Mouse (Mus musculus): ENCODE measurements at regions not wholly inside any gene's neighbourhood (a gene's known extent, or its start where the extent isn't known, plus 50 kb on each side); places are given as distances from the start of the nearest gene placed in this dataset.

DNA sequence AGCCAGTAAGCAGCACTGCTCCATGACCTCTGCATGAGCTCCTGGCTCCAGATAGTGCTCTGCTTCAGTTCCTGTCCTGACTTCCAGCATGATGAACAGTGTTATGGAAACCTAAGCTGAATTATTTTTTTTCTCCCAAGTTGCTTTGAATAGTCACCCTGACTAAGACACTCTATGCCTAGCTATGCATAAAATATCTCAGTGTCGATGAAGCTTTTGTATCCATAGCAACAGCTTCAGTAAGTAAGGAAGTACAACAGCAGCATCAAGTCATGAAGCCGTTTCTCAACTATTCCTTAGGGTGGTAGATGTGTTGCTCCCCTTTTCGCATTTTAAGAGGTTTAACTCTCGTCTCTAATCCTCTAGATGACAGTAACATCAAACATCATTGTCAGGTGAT is 228.4 kb upstream of the Gpc5 start:
- DNase-seq (ENCODE audit: low spot score), result no peak

DNA sequence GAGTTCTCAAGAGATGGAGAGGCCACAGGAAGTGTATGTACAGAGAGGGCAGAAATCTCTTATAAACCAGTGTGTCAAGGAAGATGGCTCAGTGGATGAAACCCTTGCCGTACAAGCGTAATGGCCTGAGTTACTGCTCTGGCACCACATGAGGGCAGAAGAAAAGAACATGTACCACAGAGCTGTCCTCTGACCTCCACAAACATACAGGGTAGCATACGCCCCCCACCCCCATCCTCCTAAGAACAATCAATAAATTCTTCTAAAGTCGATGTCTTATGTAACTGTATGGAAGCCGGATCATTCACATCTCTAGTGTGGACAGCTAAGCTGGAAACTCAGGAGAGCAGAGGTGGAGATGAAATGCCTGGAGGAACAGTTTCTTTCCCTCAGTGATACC is 227.9 kb upstream of the Gpc5 start:
- DNase-seq (ENCODE audit: low spot score), result no peak

DNA sequence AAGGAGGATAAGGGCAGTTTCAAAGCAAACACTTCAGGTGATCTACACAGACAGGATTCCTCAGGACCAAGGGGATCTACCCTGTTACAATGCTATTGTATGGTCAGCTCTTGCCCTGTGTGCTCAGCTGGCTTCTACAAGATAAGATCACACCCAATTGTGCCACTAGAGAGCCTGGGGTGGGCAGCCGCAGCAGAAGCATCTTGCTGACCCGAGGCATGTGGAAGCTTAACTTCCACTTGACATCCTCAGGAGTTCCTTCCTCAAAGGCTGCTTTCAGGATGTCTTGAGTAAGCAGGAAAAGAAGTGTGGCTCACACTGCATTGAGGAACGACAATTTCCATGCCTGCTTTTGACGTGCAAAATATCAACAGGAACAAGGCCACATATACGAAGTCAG is 222.8 kb upstream of the Gpc5 start:
- no peak for DNase-seq (ENCODE audit: low spot score)

DNA sequence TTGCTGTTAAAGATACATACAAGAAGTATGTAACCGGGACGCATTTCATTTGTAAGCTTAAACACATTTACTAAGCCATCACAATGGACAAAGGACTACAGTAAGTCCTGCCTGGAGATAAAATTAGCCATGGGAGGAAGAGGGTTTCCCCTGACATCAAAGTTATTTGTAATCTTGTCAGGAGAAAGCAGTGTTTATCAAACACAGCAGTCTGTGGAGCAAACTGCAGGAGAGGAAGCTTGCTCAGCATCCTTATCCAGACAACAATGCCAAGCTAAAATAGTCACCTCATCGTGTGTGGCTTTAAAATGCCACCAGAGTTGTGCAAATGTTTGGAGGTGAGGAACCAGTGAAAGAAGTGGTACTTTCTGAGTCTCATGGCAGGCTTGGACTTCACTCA is 216.9 kb upstream of the Gpc5 start:
- no peak for DNase-seq (ENCODE audit: low spot score)

DNA sequence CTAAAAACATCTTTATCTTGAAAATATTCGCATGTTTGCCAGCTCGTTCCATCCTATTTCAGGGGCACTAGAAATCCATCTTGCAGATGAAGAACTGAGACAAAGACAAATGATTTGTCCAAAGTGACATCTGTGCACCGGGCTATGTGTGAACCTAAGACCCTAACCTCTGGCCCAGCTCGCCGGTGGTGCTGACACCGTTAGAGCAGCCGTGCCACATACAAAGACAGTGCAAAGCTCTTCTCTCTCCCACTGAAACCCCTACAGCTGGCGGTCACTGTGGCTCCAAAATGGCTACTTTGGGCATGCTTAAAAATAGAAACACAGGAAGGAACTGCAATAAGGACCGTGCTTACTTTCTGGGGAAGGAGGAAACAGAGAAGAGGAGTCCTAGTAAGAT is 215.6 kb upstream of the Gpc5 start:
- no peak for DNase-seq (ENCODE audit: low spot score)

DNA sequence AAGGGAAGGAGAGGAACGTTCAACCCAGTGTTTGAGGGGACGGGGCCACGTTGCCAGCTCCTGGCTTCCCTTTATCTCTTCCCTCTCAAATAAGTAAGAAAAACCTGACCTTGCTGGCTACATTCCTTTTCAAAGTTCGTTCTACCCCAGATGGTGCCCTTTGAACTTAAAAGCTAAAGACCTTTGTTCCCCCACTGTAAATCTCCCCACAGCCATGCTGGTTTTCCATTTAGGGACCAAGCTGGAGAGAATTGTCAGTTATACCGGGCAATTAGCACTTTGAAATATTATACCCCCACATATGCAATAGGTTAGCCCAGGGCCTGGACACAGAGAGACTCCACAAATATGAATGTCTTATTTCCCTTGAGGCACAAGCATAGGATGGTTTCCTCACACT is 214.5 kb upstream of the Gpc5 start:
- no peak for DNase-seq (ENCODE audit: low spot score)

DNA sequence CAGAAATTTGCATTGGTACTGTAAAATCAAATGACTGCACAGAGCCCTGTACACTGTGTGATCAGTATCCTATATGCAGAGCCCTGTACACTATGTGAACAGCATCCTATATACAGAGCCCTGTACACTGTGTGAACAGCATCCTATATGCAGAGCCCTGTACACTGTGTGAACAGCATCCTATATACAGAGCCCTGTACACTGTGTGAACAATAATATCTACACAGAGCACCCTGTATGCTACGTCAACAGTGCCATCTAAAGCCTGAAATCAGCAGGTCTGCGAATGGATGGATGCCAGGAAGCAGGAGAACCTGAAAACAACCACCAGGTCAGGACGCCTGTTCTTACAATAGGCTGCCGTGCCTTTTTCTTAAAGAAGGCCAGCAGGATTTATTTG is 211.7 kb upstream of the Gpc5 start:
- no peak for DNase-seq (ENCODE audit: low spot score)

DNA sequence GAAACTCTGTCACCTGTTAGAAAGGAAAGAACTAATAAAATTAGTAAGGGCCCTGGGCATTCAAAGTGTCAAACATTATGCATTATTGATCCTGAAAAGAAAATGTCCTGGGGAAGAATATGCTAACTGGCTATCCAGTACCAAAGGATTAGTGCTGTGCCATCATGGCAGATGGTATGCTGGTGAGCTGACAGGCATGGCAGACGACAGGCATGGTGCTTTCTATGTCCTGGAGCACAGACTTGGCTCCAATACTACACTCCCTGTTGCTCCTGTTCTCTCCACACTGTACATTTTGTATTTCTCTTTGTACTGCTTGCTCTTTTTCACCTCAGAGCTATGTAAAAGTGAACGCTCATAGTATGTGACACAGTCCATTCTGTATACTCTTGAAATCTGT is 187.9 kb upstream of the Gpc5 start:
- DNase-seq (ENCODE audit: low spot score), result no peak

DNA sequence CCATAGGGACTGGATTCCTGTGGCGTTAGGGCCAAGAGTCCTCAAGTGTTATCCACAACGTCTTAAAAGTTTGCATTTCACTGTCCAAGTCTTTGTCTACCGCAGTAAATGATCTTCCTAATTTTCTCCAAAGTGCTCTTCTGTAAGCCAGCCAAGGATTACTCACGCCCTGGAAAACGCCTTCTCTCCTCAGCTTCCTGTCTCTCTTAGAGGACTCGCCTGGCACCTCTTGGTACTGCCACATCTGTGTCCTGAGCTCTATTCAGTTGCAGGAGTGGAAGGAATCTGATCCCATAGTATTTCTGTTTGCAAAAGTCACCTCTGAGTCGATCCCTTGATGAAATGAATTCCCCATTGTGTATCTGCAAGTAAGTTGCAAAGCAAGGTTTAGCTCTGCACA is 179.7 kb upstream of the Gpc5 start:
- no peak for DNase-seq (ENCODE audit: low spot score)

DNA sequence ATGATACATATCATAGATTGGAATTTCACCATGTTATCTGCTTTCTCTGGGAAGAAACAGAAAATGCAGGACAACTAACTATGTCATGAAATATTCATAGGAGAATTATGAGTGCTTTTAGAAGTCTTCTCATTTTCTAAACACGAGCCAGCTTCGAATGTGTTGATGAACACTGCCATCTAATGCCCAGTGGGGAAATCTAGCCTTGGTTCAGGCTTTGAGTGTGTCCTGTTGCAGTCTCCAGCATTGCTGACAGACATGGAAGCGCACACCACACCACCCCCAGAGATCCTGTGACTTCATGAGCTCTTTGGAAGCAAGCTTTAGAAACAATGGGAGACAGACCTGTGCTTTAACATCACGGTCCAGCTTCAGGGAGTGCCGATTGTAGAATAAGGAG is 178.8 kb upstream of the Gpc5 start:
- DNase-seq (ENCODE audit: low spot score), result peak; percentile 67

DNA sequence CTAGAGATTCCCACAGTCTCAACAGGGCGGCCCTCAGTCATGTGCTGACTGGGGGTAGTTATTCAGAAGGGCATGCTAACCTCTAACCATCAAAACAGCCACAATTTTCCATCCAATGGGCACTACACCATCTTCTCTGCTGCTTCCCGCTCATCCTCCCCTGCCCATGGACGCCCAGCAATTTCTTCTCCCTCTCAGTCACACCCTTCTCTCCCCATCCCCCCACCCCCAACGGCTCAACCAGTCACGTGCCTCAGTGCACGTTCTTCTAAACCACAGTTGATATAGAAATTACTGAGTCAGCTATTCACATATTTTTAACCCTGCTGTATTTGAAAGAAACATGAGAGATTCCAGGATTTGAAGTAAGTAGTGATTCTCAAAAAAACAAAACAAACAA is 146.3 kb upstream of the Gpc5 start:
- DNase-seq (ENCODE audit: low spot score), result no peak

DNA sequence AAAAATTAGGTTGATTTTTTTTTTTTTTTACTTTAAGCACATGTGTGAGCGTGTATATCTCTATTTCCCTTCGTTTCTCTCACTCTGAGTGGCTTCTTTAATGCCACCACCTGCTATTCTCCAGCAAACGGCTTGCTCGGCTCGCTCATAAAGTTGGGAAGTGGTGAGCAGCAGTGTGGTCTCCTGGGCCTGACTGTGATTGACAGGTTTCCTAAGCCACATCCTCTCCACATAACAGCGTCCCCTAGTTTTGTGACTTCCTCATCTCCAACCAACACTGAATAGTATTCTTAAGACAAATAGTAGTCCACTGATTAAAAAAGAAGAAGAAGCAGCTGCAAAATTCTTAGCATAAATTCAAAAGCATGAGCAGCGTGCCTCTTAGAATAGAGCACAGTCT is 145.7 kb upstream of the Gpc5 start:
- DNase-seq (ENCODE audit: low spot score), result no peak

DNA sequence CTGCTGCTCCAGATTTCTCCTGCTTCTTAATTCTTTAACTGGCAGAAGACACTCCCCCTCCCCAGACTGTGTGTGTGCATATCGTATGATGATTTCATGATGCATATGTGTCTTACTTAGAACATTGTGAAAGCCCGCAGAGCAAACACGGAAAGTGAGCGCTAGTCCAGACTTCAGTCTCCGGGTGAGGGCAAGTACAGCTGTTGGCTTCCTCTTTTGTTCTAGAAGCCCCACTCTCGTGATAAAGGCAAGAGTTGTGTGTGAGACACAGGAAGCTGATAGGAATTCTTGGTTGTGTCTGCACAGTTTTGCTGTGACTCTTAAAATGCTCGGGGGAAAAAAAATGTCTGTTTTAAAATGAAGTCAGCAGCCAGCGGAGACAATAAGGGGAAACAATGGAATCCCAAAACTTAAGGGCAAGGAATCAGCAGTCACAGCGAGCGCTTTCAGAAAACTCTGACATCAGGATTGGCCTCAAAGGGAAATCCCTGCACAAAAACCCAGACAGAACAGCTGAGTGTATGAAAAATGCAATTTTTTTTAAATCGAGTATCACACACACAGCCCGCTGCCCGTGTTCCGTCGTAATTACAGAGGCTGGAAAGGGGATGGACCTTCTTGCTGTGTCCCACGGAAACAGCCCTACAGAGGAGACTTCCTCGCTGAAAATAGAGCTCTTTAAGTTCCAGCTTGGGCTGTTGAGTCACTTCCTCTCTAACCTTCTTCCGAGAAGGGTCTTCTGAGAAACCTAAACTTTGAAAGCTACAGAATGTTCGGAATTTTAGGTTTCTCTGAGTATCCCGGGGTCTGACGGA is 143.5 kb upstream of the Gpc5 start:
- peak; percentile 65 for DNase-seq (ENCODE audit: low spot score)

DNA sequence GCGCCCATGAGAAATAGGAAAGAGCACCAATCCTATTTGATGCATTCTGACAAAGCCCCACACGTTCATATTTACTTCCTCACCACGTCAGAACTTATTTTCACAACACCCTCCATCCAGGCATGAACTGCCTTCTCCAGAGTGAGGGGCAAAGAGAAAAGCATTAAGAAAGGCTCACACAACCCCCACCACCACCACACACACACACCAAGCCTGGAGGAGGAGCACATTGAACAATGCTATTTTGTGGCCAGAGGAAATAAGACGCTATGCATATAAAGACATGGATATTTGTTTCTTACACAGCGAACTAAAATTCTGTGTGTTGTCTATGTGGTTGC is 142.9 kb upstream of the Gpc5 start:
- DNase-seq (ENCODE audit: low spot score), result peak; percentile 74

DNA sequence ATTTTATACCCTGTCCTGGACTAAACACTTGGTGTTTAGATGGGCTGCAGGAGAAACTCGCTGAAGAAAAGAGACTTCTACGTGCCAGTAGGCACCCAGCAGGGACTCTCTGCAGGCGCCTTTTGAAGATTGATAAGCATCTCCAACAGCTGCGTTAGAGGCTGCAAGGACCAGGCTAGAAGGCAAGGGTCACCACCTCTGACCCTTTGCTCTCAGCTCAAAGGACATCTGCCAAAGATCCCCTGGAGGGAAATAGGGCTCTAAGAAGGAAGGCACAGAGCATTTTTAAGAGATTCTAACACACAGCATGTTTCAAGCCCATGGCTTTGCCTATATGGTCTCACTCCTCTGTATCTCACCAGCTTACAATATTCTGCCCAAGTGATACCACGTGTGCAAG is 139.7 kb upstream of the Gpc5 start:
- DNase-seq (ENCODE audit: low spot score), result no peak

DNA sequence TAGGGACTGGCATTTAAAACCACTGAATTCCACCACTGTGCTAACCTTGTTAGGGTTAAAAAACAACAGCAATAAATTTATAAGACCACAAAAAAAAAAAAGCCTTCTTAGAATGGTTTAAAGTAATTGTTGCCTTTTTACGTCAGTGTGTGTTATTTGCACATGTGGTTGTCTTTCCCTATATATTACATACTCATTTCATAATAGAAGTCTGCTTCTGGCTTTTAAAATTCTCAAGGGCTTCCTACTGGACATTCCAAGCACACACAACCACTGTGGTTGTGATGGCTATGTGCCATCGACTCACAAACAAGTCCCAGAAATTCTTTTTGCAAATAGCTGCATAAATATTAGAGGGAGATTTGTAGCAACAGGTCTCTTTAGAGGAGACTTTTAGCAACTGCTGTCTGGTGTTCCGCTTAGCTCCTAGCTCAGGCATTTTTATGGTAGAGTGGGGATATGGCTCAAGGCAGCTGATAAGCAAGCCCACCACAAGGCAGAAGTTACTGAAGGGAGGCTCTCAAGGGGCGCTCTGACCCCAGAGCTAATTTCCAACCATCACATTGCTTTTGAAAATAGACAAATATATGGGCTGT is 138.8 kb upstream of the Gpc5 start:
- no peak for DNase-seq (ENCODE audit: low spot score)

DNA sequence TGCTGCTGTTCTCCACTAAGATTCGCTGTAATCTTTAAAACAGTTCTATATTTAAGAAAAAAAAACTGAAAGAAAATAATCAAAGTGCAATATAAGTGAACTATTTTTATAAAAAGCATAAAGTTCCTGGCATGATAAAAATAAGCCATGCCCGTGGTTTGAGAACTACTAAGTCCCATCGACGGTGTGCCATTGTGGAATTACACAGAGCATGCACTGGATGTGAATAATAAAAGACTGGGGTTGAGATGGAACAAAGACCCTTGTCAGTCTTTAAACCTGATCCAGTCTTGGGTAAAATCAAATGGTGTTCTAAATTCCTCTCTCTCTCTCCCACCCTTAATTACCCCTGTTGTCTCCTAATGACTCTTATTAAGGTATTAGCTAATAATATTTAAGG is 137.7 kb upstream of the Gpc5 start:
- DNase-seq (ENCODE audit: low spot score), result no peak

DNA sequence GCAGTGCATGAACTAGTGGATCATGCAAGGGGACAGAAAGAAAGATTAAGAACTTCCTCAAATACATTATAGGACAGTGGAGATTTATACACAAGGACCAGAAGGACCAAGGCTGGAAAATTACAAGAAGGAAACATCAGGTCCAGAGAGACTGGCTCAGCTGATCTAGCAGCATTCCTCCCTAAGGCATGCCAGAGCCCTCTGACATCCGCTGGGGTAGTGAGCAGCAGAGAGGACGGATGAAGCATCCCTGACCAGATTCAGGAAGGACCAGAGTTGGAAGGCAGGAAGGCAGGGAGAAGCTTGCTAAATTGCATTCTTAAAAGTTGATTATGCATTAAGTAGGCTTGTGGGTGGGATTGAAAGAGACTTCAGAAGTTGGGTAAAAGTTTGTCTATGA is 136.4 kb upstream of the Gpc5 start:
- no peak for DNase-seq (ENCODE audit: low spot score)

DNA sequence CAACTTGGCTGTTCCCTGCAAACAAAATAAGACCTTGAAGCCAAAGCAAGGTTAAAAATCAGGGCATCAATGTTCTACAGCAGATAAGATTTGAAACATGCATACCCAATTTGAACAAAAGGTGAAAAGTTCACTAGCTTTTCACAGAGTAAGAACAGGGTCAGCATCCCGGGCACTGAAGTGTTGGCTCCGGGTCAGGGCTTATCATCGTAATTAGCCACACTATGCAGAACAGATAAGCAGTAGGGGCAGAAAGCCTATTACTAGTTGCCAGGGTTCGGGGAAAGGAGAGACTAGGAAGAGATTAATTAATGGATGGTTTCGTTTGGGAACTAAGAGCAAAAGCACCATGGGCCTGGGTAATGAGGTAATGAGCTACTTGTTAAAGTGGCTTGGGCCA is 131.7 kb upstream of the Gpc5 start:
- DNase-seq (ENCODE audit: low spot score), result no peak

DNA sequence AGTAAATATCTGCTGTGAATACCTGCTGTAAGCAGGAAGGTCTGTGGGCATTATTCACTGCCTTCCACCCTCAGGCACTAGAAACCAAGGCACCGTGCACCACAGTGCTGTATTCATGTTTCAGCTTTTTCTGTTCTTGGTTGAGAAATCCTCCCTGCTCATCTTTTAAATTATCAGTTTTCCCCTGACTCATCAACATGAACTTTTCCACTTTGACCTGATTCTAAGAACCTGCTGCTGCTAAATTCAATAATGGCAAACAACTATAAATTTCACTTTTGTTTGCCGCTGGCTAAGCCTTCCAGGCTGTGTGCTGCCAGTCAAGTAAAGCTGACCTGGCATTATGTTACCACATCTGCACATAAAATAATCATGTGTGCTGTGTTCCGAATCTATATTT is 126.1 kb upstream of the Gpc5 start:
- no peak for DNase-seq (ENCODE audit: low spot score)

DNA sequence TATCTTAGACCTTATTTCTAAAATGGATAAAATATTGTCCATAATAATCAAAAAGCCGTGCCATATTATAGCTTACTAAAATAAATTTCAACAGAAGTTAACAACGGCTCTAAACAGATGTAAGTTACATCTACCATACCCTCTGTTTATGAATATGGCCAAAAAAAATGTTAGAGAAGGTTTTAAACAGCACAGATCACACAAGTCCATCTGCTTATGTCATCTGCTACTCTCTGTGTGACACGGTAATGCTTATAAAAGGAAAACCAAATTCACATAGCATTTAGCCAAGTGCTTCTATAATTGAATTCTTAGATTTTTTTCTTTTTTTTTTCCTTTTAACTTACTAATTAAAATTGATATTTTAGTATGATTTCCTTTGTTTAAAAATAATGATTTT is 123.0 kb upstream of the Gpc5 start:
- DNase-seq (ENCODE audit: low spot score), result no peak

DNA sequence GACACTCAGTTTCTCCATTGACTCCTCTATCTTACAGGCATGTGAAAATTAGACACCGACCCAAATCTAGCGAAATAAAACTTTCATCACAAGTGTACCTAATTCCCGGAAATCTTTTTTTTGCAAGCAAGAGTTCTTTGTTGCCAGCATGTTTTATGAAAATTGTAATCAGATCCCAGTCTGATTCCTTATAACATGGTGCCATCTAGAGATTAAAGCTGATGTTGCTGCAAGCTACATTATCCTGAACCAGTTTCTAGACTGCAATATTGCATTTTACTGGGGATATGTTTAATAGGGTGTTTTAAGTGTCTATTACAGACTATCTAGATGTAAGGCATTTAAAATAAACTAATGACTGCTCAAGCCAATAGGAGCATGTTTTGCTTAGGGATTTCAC is 110.9 kb upstream of the Gpc5 start:
- peak; percentile 52 for DNase-seq (ENCODE audit: low spot score)

DNA sequence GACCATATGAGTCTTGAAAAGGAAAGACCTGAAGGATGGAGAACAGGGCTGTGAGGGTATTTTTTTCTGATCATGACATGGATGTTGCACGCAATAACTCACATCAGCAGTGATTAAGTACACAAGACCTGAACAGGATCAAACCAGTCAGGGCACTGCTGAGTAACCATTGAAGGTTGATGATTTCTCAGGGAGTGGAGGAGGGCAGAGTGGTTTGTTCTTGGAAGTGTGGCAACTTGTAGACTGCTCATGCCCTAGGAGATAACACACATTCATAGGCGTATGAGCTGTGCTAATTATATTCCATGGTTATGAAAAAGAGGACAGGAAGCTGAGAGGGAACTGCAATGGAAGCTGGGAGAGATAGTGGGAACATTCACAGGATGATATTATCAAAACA is 88.8 kb upstream of the Gpc5 start:
- DNase-seq (ENCODE audit: low spot score), result no peak

DNA sequence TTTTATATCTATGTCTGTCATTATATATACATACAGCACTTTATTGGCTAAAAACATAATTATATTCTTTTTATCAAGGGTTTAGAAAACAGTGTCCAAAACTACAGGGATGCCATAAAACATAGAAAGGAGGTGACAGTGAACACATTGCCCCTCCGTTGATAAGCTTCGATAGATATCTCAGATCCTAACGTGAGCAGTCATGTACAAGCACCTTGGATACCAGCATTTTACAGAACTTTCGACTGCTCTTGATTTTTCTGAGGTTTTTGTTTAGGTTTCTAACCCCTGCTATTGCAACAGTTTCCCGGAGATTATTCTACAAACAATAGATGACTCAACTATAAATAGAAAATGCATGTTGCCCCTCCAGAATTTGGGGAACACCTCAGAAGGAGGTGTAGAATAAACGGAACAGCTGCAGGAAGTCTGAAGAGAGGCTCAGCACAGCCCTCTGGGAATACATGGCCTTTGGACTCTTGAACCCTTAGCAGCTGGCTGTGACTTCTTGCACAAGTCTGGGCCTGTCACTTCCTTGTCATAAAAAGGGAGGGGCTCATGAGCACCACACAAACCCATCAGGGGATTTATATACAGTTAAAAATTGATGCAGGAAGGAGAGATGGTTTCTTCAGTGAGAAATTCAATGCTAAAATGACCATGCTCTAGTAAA is 87.1 kb upstream of the Gpc5 start:
- no peak for DNase-seq (ENCODE audit: low spot score)

All from retina, embryonic 14.5 days (tissue).